Mouse (Mus musculus) E14TG2a.4 (cell line): ENCODE measurements around the gene Cacna1d.

Experiments
- CTCF ChIP-seq: conservative IDR thresholded peaks from 2 replicates; pipeline ENCODE4 v1.5.1; 2014; ENCODE audit warnings: low read length
- NANOG ChIP-seq: IDR thresholded peaks from 2 replicates; pipeline ENCODE4 v1.6.1; 2014; ENCODE audit warnings: borderline replicate concordance, low read length, mixed read lengths
- POU5F1 ChIP-seq: IDR thresholded peaks from 2 replicates; pipeline ENCODE4 v1.6.1; 2014; ENCODE audit warnings: low read length, borderline replicate concordance

DNA sequence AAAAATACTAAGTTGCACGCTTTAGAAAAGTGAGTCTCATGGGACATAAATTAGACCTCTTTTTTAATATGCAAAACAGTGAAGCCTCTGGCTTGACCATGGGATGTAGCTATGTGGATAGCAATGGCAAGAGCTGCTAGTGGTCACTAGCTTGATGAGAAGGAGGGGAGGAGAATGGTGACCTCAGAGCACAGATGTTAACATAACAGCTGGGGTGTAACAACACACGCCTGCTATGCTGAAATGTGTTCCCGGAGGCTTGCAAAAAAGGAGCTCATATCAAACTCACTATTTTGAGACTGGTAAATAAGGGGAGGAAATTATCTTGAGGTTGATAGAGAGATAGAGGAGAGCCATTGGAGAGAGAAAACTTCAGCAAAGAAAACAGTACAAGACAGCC lies 32.4 kb downstream of the Cacna1d start:
- no peak for TF ChIP-seq CTCF
- TF ChIP-seq NANOG, result no peak
- no peak for TF ChIP-seq POU5F1
